Mouse (Mus musculus) forebrain, embryonic 10.5 days (tissue): ENCODE data around the gene Duoxa2. TPM values are rescaled to one million over a fixed set of nuclear protein-coding genes. Genes with fewer than 3 reads are reported as not detected.

Source experiments
- DNase-seq: peaks from one replicate; pipeline ENCODE4 v3.0.0-alpha.2; 2017; ENCODE audit warnings: low spot score; ENCODE audit errors: extremely low spot score
- H3K27ac ChIP-seq: fragments of 300-500 bp; sonication (generic); 2 replicates; pipeline ENCODE4 v1.5.1; 2016; ENCODE audit warnings: mild to moderate bottlenecking
- H3K27me3 ChIP-seq: fragments of 300-500 bp; sonication (generic); 2 replicates; pipeline ENCODE4 v1.6.1; 2016; ENCODE audit warnings: mild to moderate bottlenecking; ENCODE audit not compliant: poor library complexity, severe bottlenecking
- H3K36me3 ChIP-seq: fragments of 300-500 bp; sonication (generic); replicated peaks from 2 replicates; pipeline ENCODE4 v1.6.1; 2016; ENCODE audit warnings: mild to moderate bottlenecking, moderate library complexity
- H3K4me1 ChIP-seq: fragments of 300-500 bp; sonication (generic); 2 replicates; pipeline ENCODE4 v1.6.1; 2016
- H3K4me3 ChIP-seq: fragments of 300-500 bp; sonication (generic); 2 replicates; pipeline ENCODE4 v1.5.1; 2016; ENCODE audit warnings: mild to moderate bottlenecking, moderate library complexity
- H3K9me3 ChIP-seq: fragments of 300-500 bp; sonication (generic); 2 replicates; pipeline ENCODE4 v1.6.1; 2016; ENCODE audit warnings: mild to moderate bottlenecking, moderate library complexity
- WGBS: fragments of 180-500 bp; shearing (Covaris S2); methylation state at CpG from one replicate; pipeline ENCODE4 v1.1.7; 2016; 5-methylcytosine and 5-hydroxymethylcytosine counted together
- polyA plus RNA-seq: library from polyadenylated mRNA; unstranded; fragments of >200 nt; fragmentation: Nextera tagmentation; extraction: Ambion mirVana; gene quantifications from 2 replicates; pipeline ENCODE4 v1.2.1, GENCODE M21; 2016

Gene Duoxa2
- polyA plus RNA-seq, 1 experiment from 2014 or later = not detected

GRCm38 (mm10) chr2:122347257-122347656, 48.6 kb downstream of the Duoxa2 start:
- Histone ChIP-seq H3K27me3 (peaks cover 8% of the 10 kb centered on the region; the same call in 1 of the 2 replicates), H3K4me1 (peaks cover 43% of the 10 kb centered on the region), H3K4me3 (no peak overlapping the region), H3K36me3 (peaks cover 13% of the 10 kb centered on the region), H3K9me3 (no peaks in the 10 kb centered on the region), H3K27ac (no peak overlapping the region)
- DNase-seq = no peak
- WGBS = 95% methylated on average over 3 of the region's 3 CpGs

DNA sequence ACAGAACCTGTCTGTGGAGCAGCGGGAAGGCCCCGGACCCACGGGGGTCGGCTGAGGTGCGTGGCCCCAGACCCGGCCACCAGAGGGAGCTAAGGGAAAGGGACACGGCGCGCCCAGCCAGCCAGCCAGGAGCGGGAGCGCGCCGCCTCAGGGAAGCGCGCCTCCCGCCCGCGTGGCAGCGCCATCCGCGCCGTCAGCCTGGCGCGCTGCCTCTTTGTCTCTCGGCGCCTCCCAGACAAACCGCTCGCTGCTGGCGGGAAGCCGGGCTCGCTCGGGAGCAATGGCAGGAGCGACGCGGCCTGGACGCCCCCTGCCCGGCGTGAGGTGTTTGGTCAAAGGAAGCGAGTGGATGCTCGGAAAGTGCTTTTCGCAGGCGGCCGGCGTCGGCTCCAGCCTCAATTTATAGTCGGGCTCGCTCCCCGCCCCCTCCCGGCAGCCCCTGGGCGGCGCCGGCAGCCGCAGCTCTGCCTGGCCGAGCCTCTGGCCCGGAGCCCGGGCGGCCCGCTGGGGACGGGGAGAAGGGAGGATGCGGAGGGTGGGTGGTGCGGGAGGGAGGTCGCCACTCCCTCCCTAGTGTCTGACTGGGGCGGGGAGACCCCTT, 49.9 kb downstream of the Duoxa2 start:
- peak overlapping the region; percentile 67 for H3K4me3 ChIP-seq
- peaks cover 8% of the 10 kb centered on the region; the same call in 1 of the 2 replicates for H3K27me3 ChIP-seq
- H3K9me3 ChIP-seq = no peaks in the 10 kb centered on the region
- DNase-seq = peak; percentile 83
- H3K4me1 ChIP-seq = peaks cover 57% of the 10 kb centered on the region
- H3K27ac ChIP-seq = peak overlapping the region; percentile 99
- peaks cover 24% of the 10 kb centered on the region for H3K36me3 ChIP-seq
- under 1% methylated on average over 60 of the region's 63 CpGs for WGBS

GRCm38 (mm10) chr2:122349136-122349785, 50.6 kb downstream of the Duoxa2 start:
- peak overlapping the region; percentile 99 for H3K27ac ChIP-seq
- peak overlapping the region; percentile 67 for H3K4me3 ChIP-seq
- H3K27me3 ChIP-seq = peaks cover 8% of the 10 kb centered on the region; the same call in 1 of the 2 replicates
- 3% methylated on average over 14 of the region's 14 CpGs for WGBS
- DNase-seq = peak; percentile 65
- no peaks in the 10 kb centered on the region for H3K9me3 ChIP-seq
- H3K36me3 ChIP-seq = peaks cover 30% of the 10 kb centered on the region
- peaks cover 63% of the 10 kb centered on the region for H3K4me1 ChIP-seq

GRCm38 (mm10) chr2:122351156-122351930, 52.6 kb downstream of the Duoxa2 start:
- H3K9me3 ChIP-seq = no peaks in the 10 kb centered on the region
- peaks cover 51% of the 10 kb centered on the region for H3K36me3 ChIP-seq
- H3K4me3 ChIP-seq = no peak overlapping the region
- no peak for DNase-seq
- H3K27me3 ChIP-seq = peaks cover 8% of the 10 kb centered on the region; the same call in 1 of the 2 replicates
- H3K4me1 ChIP-seq = peaks cover 76% of the 10 kb centered on the region
- 71% methylated on average over 5 of the region's 5 CpGs for WGBS
- H3K27ac ChIP-seq = peak overlapping the region; percentile 62

DNA sequence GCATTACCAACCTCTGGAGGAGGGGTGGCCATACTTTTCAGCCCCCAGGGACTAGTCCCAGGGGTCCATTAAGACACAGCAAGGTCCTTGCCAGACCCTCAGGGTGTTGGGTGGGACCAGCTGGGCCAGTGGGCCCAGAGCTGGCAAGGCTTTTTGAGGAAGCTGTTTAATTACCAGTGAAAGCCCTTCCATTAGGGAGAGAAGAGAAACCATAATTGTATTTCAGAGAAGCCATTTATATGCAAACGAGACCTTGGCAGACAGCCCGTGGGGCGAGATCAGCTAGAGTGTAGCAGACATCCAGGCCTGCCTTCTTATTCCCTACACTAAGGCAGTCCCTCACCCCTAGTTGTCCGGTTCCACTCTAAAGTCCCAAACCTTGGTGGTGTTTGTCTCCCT, 53.2 kb downstream of the Duoxa2 start:
- Histone ChIP-seq H3K27ac (peak overlapping the region; percentile 62), H3K4me3 (no peak overlapping the region), H3K9me3 (no peaks in the 10 kb centered on the region), H3K27me3 (peaks cover 8% of the 10 kb centered on the region; the same call in 1 of the 2 replicates), H3K36me3 (peaks cover 57% of the 10 kb centered on the region), H3K4me1 (peaks cover 77% of the 10 kb centered on the region)
- no peak for DNase-seq
- 63% methylated on average over 4 of the region's 4 CpGs for WGBS

Other genes starting within 250 kb of the Duoxa2 start
- gene Spg11, start 180.5 kb upstream of the Duoxa2 start, polyA plus RNA-seq = 13.5 and 13.6 TPM in 2 replicates
- 89.2 and 89.5 TPM in 2 replicates for gene B2m, start 151.2 kb upstream of the Duoxa2 start, polyA plus RNA-seq
- 0.09 TPM in 1 of 2 replicates, not detected in the other for gene Trim69, start 138.2 kb upstream of the Duoxa2 start, polyA plus RNA-seq
- not detected in 2 replicates for gene Patl2, start 112.7 kb upstream of the Duoxa2 start, polyA plus RNA-seq
- gene Terb2, start 112.6 kb upstream of the Duoxa2 start, polyA plus RNA-seq = not detected in 2 replicates
- 30.7 and 30.9 TPM in 2 replicates for gene Sord, start 64.2 kb upstream of the Duoxa2 start, polyA plus RNA-seq
- gene Duox2, start 451 bp upstream of the Duoxa2 start, polyA plus RNA-seq = not detected in 2 replicates
- gene Duoxa1, start 14.8 kb downstream of the Duoxa2 start, polyA plus RNA-seq = not detected in 2 replicates
- gene Duox1, start 16.8 kb downstream of the Duoxa2 start, polyA plus RNA-seq = 0.05 TPM in 1 of 2 replicates, not detected in the other
- gene Shf, start 70.3 kb downstream of the Duoxa2 start, polyA plus RNA-seq = 3.3 and 4.6 TPM in 2 replicates
- gene Slc28a2, start 127.6 kb downstream of the Duoxa2 start, polyA plus RNA-seq = not detected in 2 replicates
- gene Gm14085, start 186.0 kb downstream of the Duoxa2 start, polyA plus RNA-seq = not detected in 2 replicates